In the genomic region with DNA sequence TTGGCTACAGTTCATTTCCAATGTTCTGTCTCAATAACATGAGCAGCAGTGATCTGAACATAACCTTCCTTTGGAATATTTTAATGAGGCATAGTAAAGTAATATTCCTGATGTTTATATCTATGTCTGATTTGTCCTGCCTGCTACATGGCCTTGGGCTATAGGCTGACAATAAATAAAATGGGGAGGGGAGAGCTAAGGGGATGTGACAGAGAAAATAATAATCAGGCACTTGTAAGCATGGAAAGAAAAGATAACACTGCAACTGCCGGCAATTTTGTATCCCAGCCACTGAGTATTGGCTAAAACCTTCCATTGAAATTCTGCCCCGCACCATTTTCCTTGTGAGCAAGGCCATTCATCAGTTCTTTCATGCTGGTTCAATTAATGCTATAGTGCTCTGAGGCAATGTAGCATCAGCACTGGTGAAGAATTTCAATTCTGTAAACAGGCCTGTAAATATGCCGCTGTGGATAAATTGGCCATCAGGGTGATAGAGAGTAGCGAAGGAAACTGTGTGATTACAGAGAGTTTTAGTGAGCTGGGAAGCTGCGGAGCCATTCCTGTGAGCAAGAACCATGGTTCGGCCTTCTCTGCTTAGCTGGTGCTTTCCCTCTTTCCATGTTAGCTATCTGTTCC, we compare ENCODE assay signal across 42 mouse cellular contexts. TPM values are rescaled to one million over a fixed set of nuclear protein-coding genes. Genes with fewer than 3 reads are reported as not detected.
DNase-seq lines count a peak whose midpoint lies in the region; ATAC-seq and TF ChIP-seq lines count a peak whose summit lies in the region.
"Had no signal": no experiment of that assay in that cellular context is flagged by ENCODE, and none has a peak within 500 bp of the region (broad histone marks: within the 10 kb centered on the region; RNA-seq: fewer than 3 reads in every experiment).

No protein-coding gene starts in this region.

- ATAC-seq in hindbrain, embryonic 15.5 days (ENCODE audit: low FRiP score, low read depth), result peak; percentile 61; the same call in 1 of the 2 replicates
- no peak for ATAC-seq in hindbrain, embryonic 12.5 days (ENCODE audit: low FRiP score)
- ATAC-seq in forebrain, embryonic 14.5 days, result peak; percentile 34; the same call in 1 of the 2 replicates
- ATAC-seq in hindbrain, postnatal 0 days, result no peak

- peak overlapping the region; percentile 42 for H3K27ac ChIP-seq in hindbrain, embryonic 15.5 days (replicated peaks)
- H3K27ac ChIP-seq in hindbrain, embryonic 12.5 days, result no peak overlapping the region
- H3K27ac ChIP-seq in forebrain, embryonic 14.5 days (ENCODE audit: low read depth, low read length), result no peak overlapping the region
- H3K27ac ChIP-seq in hindbrain, postnatal 0 days, result no peak overlapping the region
- H3K27ac ChIP-seq: embryonic facial prominence, embryonic 10.5 days; embryonic facial prominence, embryonic 15.5 days; kidney, embryonic 15.5 days; layer of hippocampus, adult 2 months; left cerebral cortex, adult 2 months; limb, embryonic 13.5 days had no signal

- no peaks in the 10 kb centered on the region for H3K9me3 ChIP-seq in hindbrain, embryonic 15.5 days
- H3K9me3 ChIP-seq in hindbrain, embryonic 12.5 days (replicated peaks), result no peaks in the 10 kb centered on the region
- H3K9me3 ChIP-seq in forebrain, embryonic 14.5 days (replicated peaks; ENCODE audit: control insufficient read depth, low read length), result no peaks in the 10 kb centered on the region
- H3K9me3 ChIP-seq in hindbrain, postnatal 0 days (ENCODE audit: low read length), result no peaks in the 10 kb centered on the region
- H3K9me3 ChIP-seq: embryonic facial prominence, embryonic 10.5 days; embryonic facial prominence, embryonic 15.5 days; kidney, embryonic 15.5 days; limb, embryonic 13.5 days; megakaryocyte, embryonic 14.5 days had no signal

- intact Hi-C loops in gastrocnemius, postnatal 14 days (cut with DNase I; ENCODE audit: low total_unique reads), result no loop called here

- TF ChIP-seq POLR2A in brain, embryonic 14.5 days (IDR thresholded peaks at IDR 0.05; ENCODE audit: borderline replicate concordance, extremely low read depth, insufficient read depth, insufficient read length, poor library complexity, severe bottlenecking), result no peak

- H3K4me3 ChIP-seq in hindbrain, embryonic 15.5 days, result no peak overlapping the region
- H3K4me3 ChIP-seq in hindbrain, embryonic 12.5 days, result no peak overlapping the region
- no peak overlapping the region for H3K4me3 ChIP-seq in forebrain, embryonic 14.5 days (ENCODE audit: low read depth, low read length)
- H3K4me3 ChIP-seq in hindbrain, postnatal 0 days (ENCODE audit: low read length), result no peak overlapping the region
- H3K4me3 ChIP-seq: embryonic facial prominence, embryonic 10.5 days; embryonic facial prominence, embryonic 15.5 days; kidney, embryonic 15.5 days; layer of hippocampus, adult 2 months; left cerebral cortex, adult 2 months; limb, embryonic 13.5 days; megakaryocyte, embryonic 14.5 days had no signal

- H3K9ac ChIP-seq in hindbrain, embryonic 15.5 days, result no peak overlapping the region
- H3K9ac ChIP-seq in hindbrain, embryonic 12.5 days, result no peak overlapping the region
- H3K9ac ChIP-seq in forebrain, embryonic 14.5 days (ENCODE audit: low read length), result no peak overlapping the region
- no peak overlapping the region for H3K9ac ChIP-seq in hindbrain, postnatal 0 days (replicated peaks; ENCODE audit: low read length)
- H3K9ac ChIP-seq: embryonic facial prominence, embryonic 15.5 days; kidney, embryonic 15.5 days; limb, embryonic 13.5 days had no signal

- TF ChIP-seq CTCF in brain, embryonic 14.5 days (IDR thresholded peaks at IDR 0.05; ENCODE audit: borderline replicate concordance, extremely low read depth, insufficient read depth, insufficient read length), result no peak
- TF ChIP-seq CTCF in hindbrain, postnatal 0 days (IDR thresholded peaks at IDR 0.05; ENCODE audit: low read depth), result no peak

- no peaks in the 10 kb centered on the region for H3K36me3 ChIP-seq in hindbrain, embryonic 15.5 days
- no peaks in the 10 kb centered on the region for H3K36me3 ChIP-seq in hindbrain, embryonic 12.5 days
- H3K36me3 ChIP-seq in forebrain, embryonic 14.5 days (ENCODE audit: control insufficient read depth, insufficient read depth, low read length), result no peaks in the 10 kb centered on the region
- no peaks in the 10 kb centered on the region for H3K36me3 ChIP-seq in hindbrain, postnatal 0 days (ENCODE audit: insufficient read depth, low read length)
- H3K36me3 ChIP-seq: embryonic facial prominence, embryonic 10.5 days; embryonic facial prominence, embryonic 15.5 days; kidney, embryonic 15.5 days; limb, embryonic 13.5 days had no signal

- H3K27me3 ChIP-seq in hindbrain, embryonic 15.5 days, result no peaks in the 10 kb centered on the region
- H3K27me3 ChIP-seq in hindbrain, embryonic 12.5 days, result no peaks in the 10 kb centered on the region
- no peaks in the 10 kb centered on the region for H3K27me3 ChIP-seq in forebrain, embryonic 14.5 days (replicated peaks; ENCODE audit: control insufficient read depth, insufficient read depth, low read length)
- H3K27me3 ChIP-seq in hindbrain, postnatal 0 days (ENCODE audit: insufficient read depth, low read length), result no peaks in the 10 kb centered on the region
- H3K27me3 ChIP-seq: embryonic facial prominence, embryonic 15.5 days; kidney, embryonic 15.5 days; limb, embryonic 13.5 days; megakaryocyte, embryonic 14.5 days had no signal

- H3K4me1 ChIP-seq in hindbrain, embryonic 15.5 days (replicated peaks), result no peaks in the 10 kb centered on the region; the same call in 1 of the 2 replicates
- H3K4me1 ChIP-seq in hindbrain, embryonic 12.5 days, result no peaks in the 10 kb centered on the region
- no peaks in the 10 kb centered on the region; the same call in 1 of the 2 replicates for H3K4me1 ChIP-seq in forebrain, embryonic 14.5 days (ENCODE audit: control insufficient read depth, insufficient read depth, low read length)
- H3K4me1 ChIP-seq in hindbrain, postnatal 0 days (ENCODE audit: insufficient read depth, low read length), result no peaks in the 10 kb centered on the region
- H3K4me1 ChIP-seq: embryonic facial prominence, embryonic 10.5 days; embryonic facial prominence, embryonic 15.5 days; kidney, embryonic 15.5 days; limb, embryonic 13.5 days; megakaryocyte, embryonic 14.5 days had no signal

- H3K4me2 ChIP-seq in hindbrain, embryonic 15.5 days, result no peak overlapping the region
- no peak overlapping the region for H3K4me2 ChIP-seq in hindbrain, embryonic 12.5 days (replicated peaks)
- H3K4me2 ChIP-seq in forebrain, embryonic 14.5 days (ENCODE audit: low read length), result no peak overlapping the region
- H3K4me2 ChIP-seq in hindbrain, postnatal 0 days (ENCODE audit: low read depth, low read length), result no peak overlapping the region
- H3K4me2 ChIP-seq: embryonic facial prominence, embryonic 15.5 days; heart, embryonic 11.5 days; kidney, embryonic 15.5 days; limb, embryonic 13.5 days; liver, embryonic 11.5 days had no signal

- peak; percentile 66 for DNase-seq in brain, embryonic 14.5 days (ENCODE audit: low read depth)
- DNase-seq in forebrain, embryonic 14.5 days (ENCODE audit: low spot score), result peak; percentile 49
- DNase-seq in hindbrain, postnatal 0 days (ENCODE audit: low spot score), result peak; percentile 3
- DNase-seq in gastrocnemius, postnatal 14 days, result no peak
- no peak for DNase-seq in lung, adult 18-20 months
- DNase-seq in right cerebral cortex, adult 2 months (ENCODE audit: low spot score in 2 of 2), result no peak
- DNase-seq: adrenal gland, postnatal 25 days; B cell, adult 2 months; cerebellum, adult 2 months; cerebellum, postnatal 14 days; gastrocnemius, postnatal 36 days; heart, adult 18-20 months; heart, postnatal 4 days; kidney, adult 18-20 months; kidney, postnatal 36 days; lung, postnatal 4 days; right cerebral cortex, postnatal 14 days had no signal

- WGBS in hindbrain, embryonic 15.5 days, result 52% methylated on average over 6 of the region's 6 CpGs
- 71% methylated on average over 6 of the region's 6 CpGs for WGBS in hindbrain, embryonic 12.5 days
- 42% methylated on average over 6 of the region's 6 CpGs for WGBS in forebrain, embryonic 14.5 days
- WGBS in hindbrain, postnatal 0 days, result 52% methylated on average over 6 of the region's 6 CpGs

RNA-seq across cellular contexts. Expression of a gene that starts 38.6 kb away (rescaled TPM):
- polyA plus RNA-seq in hindbrain, embryonic 15.5 days (2015; fragmentation: Nextera tagmentation; extraction: Ambion mirVana), result not detected in 2 replicates
- not detected in 2 replicates for polyA plus RNA-seq in hindbrain, embryonic 12.5 days (2016; fragmentation: Nextera tagmentation; extraction: Ambion mirVana)
- not detected in 2 replicates for polyA plus RNA-seq in brain, embryonic 14.5 days (2012; rRNA removed)
- polyA plus RNA-seq in forebrain, embryonic 14.5 days (2014; fragmentation: Nextera tagmentation; extraction: Ambion mirVana), result not detected in 2 replicates
- total RNA-seq in hindbrain, postnatal 0 days (2014; rRNA removed), result not detected in 2 replicates
- polyA plus RNA-seq in hindbrain, postnatal 0 days (2015; fragmentation: Nextera tagmentation; extraction: Ambion mirVana), result not detected in 2 replicates
- total RNA-seq in gastrocnemius, postnatal 14 days (2021), result not detected
- total RNA-seq: adrenal gland, adult 18-20 months; adrenal gland, postnatal 25 days; gastrocnemius, adult 18-20 months; gastrocnemius, postnatal 36 days; heart, adult 18-20 months; heart, postnatal 4 days; layer of hippocampus, adult 2 months; layer of hippocampus, postnatal 14 days; left cerebral cortex, adult 2 months; left cerebral cortex, postnatal 25 days; monocyte, adult 5-6 weeks had no signal
- polyA plus RNA-seq: cerebellum, adult 2 months; cortical plate, adult 2 months; embryonic facial prominence, embryonic 10.5 days; embryonic facial prominence, embryonic 15.5 days; frontal cortex, adult 2 months; heart, embryonic 11.5 days; heart, embryonic 16.5 days; intestine, embryonic 14.5 days; kidney, embryonic 15.5 days; limb, embryonic 13.5 days; liver, embryonic 11.5 days; liver, embryonic 16.5 days; lung, embryonic 16.5 days; small intestine, adult 2 months; stomach, embryonic 14.5 days; urinary bladder, adult 2 months had no signal

Comparison
In these comparisons a context has a peak if more than half of its experiments do, and no peak if none do; other contexts are left out.
1. ATAC-seq: peak in hindbrain, embryonic 15.5 days (single experiment) and forebrain, embryonic 14.5 days (single experiment); none in hindbrain, embryonic 12.5 days (single experiment) and hindbrain, postnatal 0 days (single experiment).
2. DNase-seq: peak in brain, embryonic 14.5 days (single experiment), forebrain, embryonic 14.5 days (single experiment) and hindbrain, postnatal 0 days (single experiment); none in gastrocnemius, postnatal 14 days (single experiment), lung, adult 18-20 months (0 of 2) and right cerebral cortex, adult 2 months (0 of 2).